Mouse (Mus musculus): ENCODE results near the gene Abcc1. TPM values are rescaled to one million over a fixed set of nuclear protein-coding genes. Genes with fewer than 3 reads are reported as not detected.

Abcc1 gene
- total RNA-seq, 2 experiments from 2014 or later, result 19.0 to 19.3 TPM

DNA sequence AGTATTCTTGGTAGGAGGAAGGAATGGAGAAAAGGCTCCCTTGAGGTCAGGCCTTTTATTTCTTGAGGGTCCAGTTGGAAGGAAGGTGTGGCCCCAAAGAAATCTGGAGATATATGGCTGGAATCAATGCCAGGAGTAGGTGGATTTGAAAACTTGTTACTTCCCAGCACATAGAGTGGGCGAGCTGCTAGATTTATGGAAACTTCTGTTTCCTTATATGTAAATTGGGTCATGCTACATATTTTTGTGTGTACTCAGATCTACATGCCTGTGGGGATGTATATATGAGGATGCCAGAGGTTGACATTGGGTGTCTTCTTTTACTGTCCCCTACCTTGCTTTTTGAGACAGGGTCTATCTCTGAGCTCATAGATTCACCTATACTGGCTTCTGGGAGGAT lies 14.6 kb downstream of the Abcc1 start:
- no peak for DNase-seq (ENCODE audit: low spot score in 2 of 2)

GRCm38 (mm10) chr16:14376352-14376751 lies 15.0 kb downstream of the Abcc1 start:
- no peak for DNase-seq (ENCODE audit: low spot score in 2 of 2)

GRCm38 (mm10) chr16:14377321-14377720 lies 16.0 kb downstream of the Abcc1 start:
- DNase-seq (ENCODE audit: low spot score in 2 of 2), result peak; percentile 31 to 70

GRCm38 (mm10) chr16:14378654-14379053 lies 17.3 kb downstream of the Abcc1 start:
- no peak for DNase-seq (ENCODE audit: low spot score in 2 of 2)

GRCm38 (mm10) chr16:14379888-14380287 lies 18.5 kb downstream of the Abcc1 start:
- no peak for DNase-seq (ENCODE audit: low spot score in 2 of 2)

DNA sequence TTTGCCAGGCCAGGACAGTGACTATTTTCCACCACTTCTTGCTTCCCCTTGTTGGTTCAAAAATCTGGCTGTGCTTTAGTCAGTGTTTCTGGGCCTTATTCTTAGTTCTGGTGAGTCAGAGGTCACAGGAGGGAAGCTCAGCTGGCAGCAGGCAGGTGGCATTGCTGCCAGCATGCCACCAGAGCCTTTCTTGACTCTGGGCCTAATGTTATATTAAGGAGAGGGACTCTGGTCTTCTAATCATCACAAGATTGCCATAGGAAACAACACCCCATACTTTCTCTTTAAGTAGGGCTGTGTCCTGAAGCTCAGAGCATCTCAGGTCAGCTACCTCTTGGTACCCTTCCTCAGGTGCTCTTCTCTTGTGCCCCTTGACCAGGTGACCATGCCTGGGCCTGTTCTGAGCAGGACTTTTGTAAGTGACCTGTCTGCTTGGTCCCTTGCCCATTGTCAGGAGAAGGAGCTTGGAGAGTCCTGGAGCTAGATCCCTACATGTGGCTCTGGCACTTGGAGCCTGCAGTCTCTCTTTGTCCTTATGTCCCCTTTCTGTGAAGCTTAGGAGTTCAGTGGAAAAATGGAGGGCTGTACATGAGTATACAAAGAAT lies 19.8 kb downstream of the Abcc1 start:
- DNase-seq (ENCODE audit: low spot score in 2 of 2), result no peak

GRCm38 (mm10) chr16:14399303-14399702 lies 37.9 kb downstream of the Abcc1 start:
- no peak for DNase-seq (ENCODE audit: low spot score in 2 of 2)

DNA sequence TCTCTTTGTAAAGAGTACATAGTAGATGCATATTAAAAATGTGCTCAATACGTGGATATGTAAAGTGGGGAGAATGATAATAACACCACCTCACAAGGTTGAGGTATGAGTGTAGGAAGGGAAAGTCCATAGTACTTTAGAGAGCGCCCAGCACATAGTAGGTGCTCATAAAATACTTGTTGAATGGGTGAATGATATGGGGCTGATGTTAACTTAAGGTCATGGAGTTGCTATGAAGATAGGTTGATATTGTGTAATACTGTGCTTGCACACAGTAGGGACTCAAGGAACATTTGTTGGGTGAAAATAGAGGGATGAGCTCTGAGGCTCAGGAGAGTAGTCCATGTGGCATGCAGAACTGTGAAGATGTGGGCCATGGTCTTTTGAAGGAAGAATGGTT lies 42.1 kb downstream of the Abcc1 start:
- no peak for DNase-seq (ENCODE audit: low spot score in 2 of 2)

- no peak for DNase-seq (ENCODE audit: low spot score in 2 of 2)
Observed at GRCm38 (mm10) chr16:14405636-14406035, 44.3 kb downstream of the Abcc1 start.

- no peak for DNase-seq (ENCODE audit: low spot score in 2 of 2)
Observed at GRCm38 (mm10) chr16:14409124-14409523, 47.8 kb downstream of the Abcc1 start.

DNA sequence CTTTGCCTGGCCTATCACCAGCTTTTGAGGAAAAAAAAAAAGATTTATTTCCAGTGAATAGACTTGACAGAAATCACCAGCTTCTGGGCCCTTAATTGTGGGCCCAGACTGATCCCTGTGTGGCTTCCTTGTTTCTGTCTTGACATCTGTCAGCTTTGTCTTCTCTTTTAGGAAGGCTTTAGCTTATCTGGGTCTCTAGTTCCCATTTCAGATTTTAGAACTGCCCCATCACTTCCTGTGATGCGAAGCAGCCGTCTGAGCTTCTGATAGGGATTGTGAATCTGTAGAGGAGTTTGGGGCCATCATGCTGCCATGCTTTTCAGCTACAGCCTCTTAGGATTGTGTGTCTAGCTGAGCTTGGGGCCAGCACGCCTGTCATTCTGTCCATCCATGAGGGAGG lies 48.4 kb downstream of the Abcc1 start:
- no peak for DNase-seq (ENCODE audit: low spot score in 2 of 2)

DNA sequence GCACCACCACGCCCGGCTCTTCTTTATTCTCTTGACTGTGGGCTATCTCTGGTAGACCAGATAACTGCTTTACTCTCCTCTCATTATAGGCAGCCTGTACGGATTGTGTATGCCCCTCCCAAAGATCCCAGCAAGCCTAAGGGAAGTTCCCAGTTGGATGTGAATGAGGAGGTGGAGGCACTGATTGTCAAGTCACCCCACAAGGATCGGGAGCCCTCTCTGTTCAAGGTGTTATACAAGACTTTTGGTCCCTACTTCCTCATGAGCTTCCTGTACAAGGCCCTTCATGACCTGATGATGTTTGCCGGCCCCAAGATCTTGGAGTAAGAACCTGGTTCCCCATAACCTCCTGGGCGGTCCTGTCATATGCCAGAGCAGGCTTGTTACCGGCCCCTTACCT lies 49.3 kb downstream of the Abcc1 start:
- no peak for DNase-seq (ENCODE audit: low spot score in 2 of 2)

- no peak for DNase-seq (ENCODE audit: low spot score in 2 of 2)
Observed at GRCm38 (mm10) chr16:14411156-14411555, 49.8 kb downstream of the Abcc1 start.

DNA sequence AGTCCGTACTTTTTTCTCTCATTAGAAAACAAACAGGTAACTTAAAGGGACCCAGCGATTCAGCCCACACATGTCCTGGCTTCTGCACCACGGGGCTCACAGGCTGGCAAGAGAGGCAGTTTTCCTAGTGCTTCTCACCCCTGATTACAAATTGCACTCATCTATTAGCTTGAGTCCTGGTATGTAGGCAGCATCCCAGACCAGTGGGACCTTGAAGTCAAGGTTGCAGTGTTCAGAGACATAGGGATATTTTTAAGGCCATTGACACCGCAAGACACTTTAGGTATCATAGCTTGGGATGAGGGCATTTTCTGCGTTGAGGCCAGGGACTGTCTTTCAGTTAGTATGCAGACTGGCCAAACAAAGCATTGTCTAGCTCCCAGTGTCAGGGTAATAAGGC lies 51.2 kb downstream of the Abcc1 start:
- DNase-seq (ENCODE audit: low spot score in 2 of 2), result no peak

GRCm38 (mm10) chr16:14415206-14415605 lies 53.8 kb downstream of the Abcc1 start:
- no peak for DNase-seq (ENCODE audit: low spot score in 2 of 2)

GRCm38 (mm10) chr16:14416957-14417618 lies 55.7 kb downstream of the Abcc1 start:
- no peak for DNase-seq (ENCODE audit: low spot score in 2 of 2)

DNA sequence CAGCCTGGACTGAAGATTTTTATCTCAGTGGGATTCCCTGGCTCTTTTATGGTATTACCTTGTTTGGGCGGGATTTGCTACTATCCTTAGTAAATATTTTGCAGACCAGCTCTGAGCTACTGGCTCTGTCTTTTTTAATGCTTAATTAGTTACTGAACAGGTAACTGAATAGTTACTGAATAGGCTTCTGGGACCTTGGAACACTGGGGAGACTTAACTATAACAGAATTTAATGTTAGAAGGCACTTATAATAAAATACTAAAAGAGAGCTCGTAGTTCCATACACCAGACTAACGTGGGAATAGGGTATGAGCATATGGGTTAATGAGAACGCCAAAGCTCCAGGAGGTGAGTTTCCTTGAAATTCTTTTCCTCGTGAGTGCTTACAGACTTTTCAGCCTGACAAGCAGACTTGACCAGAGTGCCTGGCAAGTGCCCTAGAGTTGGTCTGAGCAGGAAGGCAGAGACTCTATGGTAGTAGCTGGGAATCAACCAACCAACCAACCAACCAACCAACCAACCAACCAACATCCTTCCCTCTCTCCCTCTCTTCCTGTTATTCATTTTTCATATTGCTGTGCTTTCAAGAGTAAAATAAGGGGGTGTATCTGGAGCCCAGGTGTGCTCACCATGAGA lies 59.3 kb downstream of the Abcc1 start:
- DNase-seq (ENCODE audit: low spot score in 2 of 2), result no peak

DNA sequence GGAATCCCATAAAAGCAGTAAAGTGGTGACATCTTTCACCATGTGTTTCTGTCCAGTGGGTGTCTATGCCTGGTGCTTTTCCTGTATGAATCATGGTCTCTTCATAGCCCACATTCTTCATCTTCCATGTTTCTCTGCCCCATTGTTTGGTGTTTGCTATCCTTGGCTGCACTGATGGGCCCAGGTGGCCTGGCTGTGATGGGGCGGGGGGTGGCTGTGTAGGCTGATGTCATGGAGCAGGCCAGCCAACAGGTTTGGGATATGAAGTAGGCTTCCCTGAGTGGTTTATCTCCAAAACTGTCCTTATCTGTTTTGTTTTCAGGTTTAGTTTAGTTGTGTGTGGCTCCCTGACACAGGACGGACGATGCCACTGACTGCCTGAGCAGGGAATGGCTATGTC lies 60.7 kb downstream of the Abcc1 start:
- no peak for DNase-seq (ENCODE audit: low spot score in 2 of 2)

DNA sequence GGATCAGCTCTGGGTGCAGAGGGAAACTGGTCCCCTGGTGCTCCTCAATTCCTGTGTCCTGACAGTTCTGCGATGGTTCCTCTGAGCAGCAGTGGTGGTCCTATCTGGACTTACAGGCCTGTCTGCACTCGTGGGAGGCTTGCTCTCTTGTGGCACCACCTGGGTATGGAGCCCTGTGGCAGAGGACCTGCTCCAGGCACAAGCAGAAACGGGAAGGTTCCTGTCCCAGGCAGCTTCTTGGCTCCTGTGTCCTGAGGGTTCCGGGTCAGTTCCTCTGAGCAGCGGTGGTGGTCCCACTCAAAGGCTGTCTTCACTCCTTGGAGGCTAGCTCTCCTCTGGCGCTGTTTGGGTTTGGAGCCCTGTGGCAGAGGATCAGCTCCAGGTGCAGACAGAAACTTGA lies 68.0 kb downstream of the Abcc1 start:
- DNase-seq (ENCODE audit: low spot score in 2 of 2), result no peak

DNA sequence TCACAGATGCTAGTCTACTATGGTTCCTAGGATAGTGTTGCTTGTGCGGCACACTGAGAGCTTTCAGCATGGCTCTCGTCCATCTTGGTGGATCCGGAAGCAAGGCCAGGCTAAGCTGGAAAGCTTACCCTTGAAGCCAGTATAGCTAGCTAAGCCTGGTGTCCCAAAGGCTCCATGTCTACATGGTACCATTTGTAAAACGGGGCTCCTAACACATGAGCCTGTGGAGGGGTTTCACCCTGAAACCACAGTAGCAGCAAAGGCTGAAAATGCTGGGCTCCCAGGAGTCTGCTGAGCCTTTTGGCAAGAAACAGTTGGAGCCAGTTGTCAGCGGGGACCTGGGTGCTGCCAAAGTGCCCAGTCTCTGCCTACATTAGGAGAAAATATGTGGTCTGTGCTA lies 71.6 kb downstream of the Abcc1 start:
- DNase-seq (ENCODE audit: low spot score in 2 of 2), result no peak

GRCm38 (mm10) chr16:14435526-14435925 lies 74.2 kb downstream of the Abcc1 start:
- DNase-seq (ENCODE audit: low spot score in 2 of 2), result no peak

DNA sequence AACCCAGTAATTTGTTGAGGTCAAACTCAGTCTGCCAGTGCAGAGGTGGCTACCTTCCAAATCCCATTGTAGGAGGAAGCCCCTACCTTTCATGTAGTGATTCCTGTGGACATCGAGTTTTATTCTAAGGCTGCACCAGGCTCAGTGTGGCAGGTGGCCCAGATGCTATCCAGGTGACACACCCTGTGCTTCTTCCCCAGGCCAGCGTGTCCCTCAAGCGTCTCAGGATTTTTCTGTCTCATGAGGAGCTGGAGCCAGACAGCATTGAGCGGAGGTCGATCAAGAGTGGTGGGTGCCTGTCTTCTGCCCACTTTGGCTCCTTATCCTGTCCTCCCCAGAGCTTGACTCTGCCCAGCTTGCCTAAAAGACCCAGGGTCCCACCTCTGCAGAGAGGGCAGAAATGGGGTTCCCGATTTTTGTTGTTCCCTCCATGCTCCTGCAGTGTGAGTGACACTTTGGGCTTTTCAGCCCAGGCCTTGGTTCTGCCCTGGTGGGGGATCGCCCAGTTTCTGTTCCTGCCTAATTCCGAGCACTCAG lies 76.2 kb downstream of the Abcc1 start:
- DNase-seq (ENCODE audit: low spot score in 2 of 2), result no peak
